Mouse (Mus musculus) heart, embryonic 15.5 days (tissue): ENCODE measurements around the gene Sik2. TPM values are rescaled to one million over a fixed set of nuclear protein-coding genes. Genes with fewer than 3 reads are reported as not detected.

ENCODE experiments used
- ATAC-seq: fragments of 200-750 bp; cut with Nextera tagmentation; replicated peaks from 2 replicates; pipeline ENCODE4 v1.8.0; 2017; ENCODE audit warnings: low read depth, moderate TSS enrichment; ENCODE audit not compliant: insufficient number of reproducible peaks, insufficient read depth, low FRiP score
- H3K27ac ChIP-seq: fragments of 300-500 bp; sonication (generic); 2 replicates; pipeline ENCODE4 v1.5.1; 2015; ENCODE audit warnings: mild to moderate bottlenecking, inconsistent platforms
- H3K27me3 ChIP-seq: fragments of 300-500 bp; sonication (generic); 2 replicates; pipeline ENCODE4 v1.6.1; 2015; ENCODE audit warnings: inconsistent platforms
- H3K36me3 ChIP-seq: fragments of 300-500 bp; sonication (generic); 2 replicates; pipeline ENCODE4 v1.6.1; 2015; ENCODE audit warnings: mild to moderate bottlenecking, inconsistent platforms
- H3K4me1 ChIP-seq: fragments of 300-500 bp; sonication (generic); replicated peaks from 2 replicates; pipeline ENCODE4 v1.6.1; 2015; ENCODE audit warnings: inconsistent platforms
- H3K4me2 ChIP-seq: fragments of 300-500 bp; sonication (generic); 2 replicates; pipeline ENCODE4 v1.6.1; 2015; ENCODE audit warnings: inconsistent platforms, mild to moderate bottlenecking, moderate library complexity
- H3K4me3 ChIP-seq: fragments of 300-500 bp; sonication (generic); 2 replicates; pipeline ENCODE4 v1.5.1; 2015; ENCODE audit warnings: mild to moderate bottlenecking, inconsistent platforms
- H3K9ac ChIP-seq: fragments of 300-500 bp; sonication (generic); 2 replicates; pipeline ENCODE4 v1.6.1; 2015; ENCODE audit warnings: mild to moderate bottlenecking, inconsistent platforms
- H3K9me3 ChIP-seq: fragments of 300-500 bp; sonication (generic); replicated peaks from 2 replicates; pipeline ENCODE4 v1.6.1; 2016; ENCODE audit warnings: inconsistent platforms
- WGBS: fragments of 180-500 bp; shearing (Covaris S2); methylation state at CpG from one replicate; pipeline ENCODE4 v1.1.7; 2015; ENCODE audit warnings: mixed read lengths; 5-methylcytosine and 5-hydroxymethylcytosine counted together
- polyA plus RNA-seq: library from polyadenylated mRNA; unstranded; fragments of >200 nt; fragmentation: Nextera tagmentation; extraction: Ambion mirVana; gene quantifications from 2 replicates; pipeline ENCODE4 v1.2.1, GENCODE M21; 2015

Gene Sik2
- polyA plus RNA-seq, 1 experiment from 2014 or later: 13.7 TPM

- Histone ChIP-seq H3K9ac (no peak overlapping the region), H3K4me3 (no peak overlapping the region), H3K4me1 (no peaks in the 10 kb centered on the region), H3K27ac (no peak overlapping the region), H3K27me3 (no peaks in the 10 kb centered on the region), H3K4me2 (no peak overlapping the region), H3K9me3 (no peaks in the 10 kb centered on the region), H3K36me3 (no peaks in the 10 kb centered on the region)
- 90% methylated on average over 4 of the region's 4 CpGs for WGBS
- no peak for ATAC-seq
Measured at GRCm38 (mm10) chr9:50981499-50982190, 27.2 kb downstream of the Sik2 start.

GRCm38 (mm10) chr9:50974631-50975030, 34.2 kb downstream of the Sik2 start:
- WGBS: 90% methylated on average over 7 of the region's 7 CpGs
- Histone ChIP-seq H3K4me1 (no peaks in the 10 kb centered on the region), H3K27ac (no peak overlapping the region), H3K36me3 (no peaks in the 10 kb centered on the region), H3K4me2 (no peak overlapping the region), H3K9ac (no peak overlapping the region), H3K27me3 (no peaks in the 10 kb centered on the region), H3K4me3 (no peak overlapping the region), H3K9me3 (no peaks in the 10 kb centered on the region)
- ATAC-seq: no peak

- ATAC-seq: no peak
- WGBS: 72% methylated on average over 4 of the region's 4 CpGs
Measured at GRCm38 (mm10) chr9:50970413-50970812, 38.5 kb downstream of the Sik2 start.

GRCm38 (mm10) chr9:50969266-50969665, 39.6 kb downstream of the Sik2 start:
- ATAC-seq: no peak
- Histone ChIP-seq H3K9ac (no peak overlapping the region), H3K4me1 (no peaks in the 10 kb centered on the region), H3K27me3 (no peaks in the 10 kb centered on the region), H3K4me3 (no peak overlapping the region), H3K4me2 (no peak overlapping the region), H3K36me3 (no peaks in the 10 kb centered on the region), H3K9me3 (no peaks in the 10 kb centered on the region), H3K27ac (no peak overlapping the region)
- 88% methylated on average over 3 of the region's 3 CpGs for WGBS

More at GRCm38 (mm10) chr9:50970413-50970812, 38.5 kb downstream of the Sik2 start:
- H3K9ac ChIP-seq: no peak overlapping the region
- H3K4me1 ChIP-seq: no peaks in the 10 kb centered on the region
- H3K4me2 ChIP-seq: no peak overlapping the region
- no peak overlapping the region for H3K4me3 ChIP-seq
- H3K9me3 ChIP-seq: no peaks in the 10 kb centered on the region
- no peaks in the 10 kb centered on the region for H3K36me3 ChIP-seq
- no peaks in the 10 kb centered on the region for H3K27me3 ChIP-seq
- no peak overlapping the region for H3K27ac ChIP-seq

GRCm38 (mm10) chr9:50966277-50966676, 42.6 kb downstream of the Sik2 start:
- Histone ChIP-seq H3K9ac (no peak overlapping the region), H3K4me3 (no peak overlapping the region), H3K9me3 (no peaks in the 10 kb centered on the region), H3K27ac (no peak overlapping the region), H3K36me3 (no peaks in the 10 kb centered on the region), H3K4me2 (no peak overlapping the region), H3K4me1 (no peaks in the 10 kb centered on the region), H3K27me3 (no peaks in the 10 kb centered on the region)
- WGBS: 72% methylated on average over 2 of the region's 2 CpGs
- ATAC-seq: no peak

GRCm38 (mm10) chr9:50965392-50965791, 43.5 kb downstream of the Sik2 start:
- no peak overlapping the region for H3K4me3 ChIP-seq

GRCm38 (mm10) chr9:50964911-50965310, 44.0 kb downstream of the Sik2 start:
- no peaks in the 10 kb centered on the region for H3K9me3 ChIP-seq
- 71% methylated on average over 2 of the region's 2 CpGs for WGBS
- ATAC-seq: no peak

More at GRCm38 (mm10) chr9:50965392-50965791, 43.5 kb downstream of the Sik2 start:
- Histone ChIP-seq H3K27me3 (no peaks in the 10 kb centered on the region), H3K9ac (no peak overlapping the region), H3K4me1 (no peaks in the 10 kb centered on the region), H3K9me3 (no peaks in the 10 kb centered on the region), H3K27ac (no peak overlapping the region), H3K4me2 (no peak overlapping the region), H3K36me3 (no peaks in the 10 kb centered on the region)
- no peak for ATAC-seq

GRCm38 (mm10) chr9:50957956-50958489, 50.9 kb downstream of the Sik2 start:
- no peak for ATAC-seq
- H3K4me3 ChIP-seq: no peak overlapping the region
- no peak overlapping the region for H3K4me2 ChIP-seq
- 56% methylated on average over 6 of the region's 6 CpGs for WGBS
- H3K4me1 ChIP-seq: no peaks in the 10 kb centered on the region
- H3K9me3 ChIP-seq: no peaks in the 10 kb centered on the region
- H3K27ac ChIP-seq: no peak overlapping the region
- no peaks in the 10 kb centered on the region for H3K27me3 ChIP-seq
- 0 out of 2 replicates have a peak, but pooled peaks cover 4% of the 10 kb centered on the region for H3K36me3 ChIP-seq
- no peak overlapping the region for H3K9ac ChIP-seq

More at GRCm38 (mm10) chr9:50964911-50965310, 44.0 kb downstream of the Sik2 start:
- Histone ChIP-seq H3K27ac (no peak overlapping the region), H3K4me1 (no peaks in the 10 kb centered on the region), H3K36me3 (no peaks in the 10 kb centered on the region), H3K4me3 (no peak overlapping the region), H3K4me2 (no peak overlapping the region), H3K9ac (no peak overlapping the region), H3K27me3 (no peaks in the 10 kb centered on the region)

GRCm38 (mm10) chr9:50955176-50955575, 53.7 kb downstream of the Sik2 start:
- no peak overlapping the region for H3K4me3 ChIP-seq
- H3K4me2 ChIP-seq: no peak overlapping the region
- no peaks in the 10 kb centered on the region for H3K4me1 ChIP-seq
- no peak overlapping the region for H3K27ac ChIP-seq
- ATAC-seq: no peak
- no peak overlapping the region for H3K9ac ChIP-seq
- H3K9me3 ChIP-seq: no peaks in the 10 kb centered on the region
- whole genome bisulfite sequencing: 93% methylated on average over 3 of the region's 3 CpGs
- H3K27me3 ChIP-seq: no peaks in the 10 kb centered on the region
- 0 out of 2 replicates have a peak, but pooled peaks cover 4% of the 10 kb centered on the region for H3K36me3 ChIP-seq

- no peaks in the 10 kb centered on the region for H3K4me1 ChIP-seq
- 87% methylated on average over 7 of the region's 7 CpGs for WGBS
- H3K27me3 ChIP-seq: no peaks in the 10 kb centered on the region
- H3K27ac ChIP-seq: no peak overlapping the region
- H3K36me3 ChIP-seq: no peaks in the 10 kb centered on the region
- no peak overlapping the region for H3K4me2 ChIP-seq
- H3K9ac ChIP-seq: no peak overlapping the region
- no peaks in the 10 kb centered on the region for H3K9me3 ChIP-seq
- H3K4me3 ChIP-seq: no peak overlapping the region
- ATAC-seq: no peak
Measured at GRCm38 (mm10) chr9:50948097-50948823, 60.6 kb downstream of the Sik2 start.

- Histone ChIP-seq H3K27me3 (no peaks in the 10 kb centered on the region), H3K4me1 (no peaks in the 10 kb centered on the region), H3K9me3 (no peaks in the 10 kb centered on the region), H3K4me2 (no peak overlapping the region), H3K36me3 (no peaks in the 10 kb centered on the region), H3K4me3 (no peak overlapping the region), H3K9ac (no peak overlapping the region), H3K27ac (no peak overlapping the region)
- 57% methylated on average over 1 of the region's 1 CpGs for WGBS
- ATAC-seq: no peak
Measured at GRCm38 (mm10) chr9:50946338-50946737, 62.5 kb downstream of the Sik2 start.
